Mouse (Mus musculus): Measurements from ENCODE around the gene Syt6.

Gene Syt6

GRCm38 (mm10) chr3:103575156-103575892 lies at the start of gene Syt6:
Syt6 (plus strand) TSS chr3:103575231.
- peak; percentile 64 to 66 for DNase-seq

GRCm38 (mm10) chr3:103526201-103526704 lies 48.8 kb upstream of the Syt6 start:
- no peak for DNase-seq

GRCm38 (mm10) chr3:103526864-103527263 lies 48.2 kb upstream of the Syt6 start:
- DNase-seq, result no peak

- peak; percentile 56 to 76 for DNase-seq
Measured at GRCm38 (mm10) chr3:103534036-103534435, 41.0 kb upstream of the Syt6 start.

- DNase-seq, result no peak
Measured at GRCm38 (mm10) chr3:103535207-103535606, 39.8 kb upstream of the Syt6 start.

GRCm38 (mm10) chr3:103539148-103539547 lies 35.9 kb upstream of the Syt6 start:
- peak; percentile 76 to 80 for DNase-seq

- no peak for DNase-seq
Measured at GRCm38 (mm10) chr3:103546166-103546565, 28.9 kb upstream of the Syt6 start.

GRCm38 (mm10) chr3:103546626-103547025 lies 28.4 kb upstream of the Syt6 start:
- DNase-seq, result no peak

- DNase-seq, result no peak
Measured at GRCm38 (mm10) chr3:103550236-103550635, 24.8 kb upstream of the Syt6 start.

- peak; percentile 36 to 48 for DNase-seq
Measured at GRCm38 (mm10) chr3:103567226-103567625, 7.8 kb upstream of the Syt6 start.

GRCm38 (mm10) chr3:103572526-103572925 lies 2.5 kb upstream of the Syt6 start:
- DNase-seq, result peak; percentile 43 to 54

GRCm38 (mm10) chr3:103573106-103573790 lies 1.8 kb upstream of the Syt6 start:
- peak; percentile 65 to 73 for DNase-seq

- DNase-seq, result peak; percentile 39 to 48
Measured at GRCm38 (mm10) chr3:103573791-103574166, 1.3 kb upstream of the Syt6 start.

GRCm38 (mm10) chr3:103574566-103575155 lies 370 bp upstream of the Syt6 start:
- peak in 1 of 2 experiments; percentile 53 for DNase-seq

- DNase-seq, result peak; percentile 62 to 69
Measured at GRCm38 (mm10) chr3:103575893-103576641, 1.0 kb downstream of the Syt6 start.

- DNase-seq, result peak; percentile 72 to 79
Measured at GRCm38 (mm10) chr3:103587136-103587535, 12.1 kb downstream of the Syt6 start.

- no peak for DNase-seq
Measured at GRCm38 (mm10) chr3:103587672-103588071, 12.6 kb downstream of the Syt6 start.

- no peak for DNase-seq
Measured at GRCm38 (mm10) chr3:103589636-103590035, 14.6 kb downstream of the Syt6 start.

- peak; percentile 55 to 65 for DNase-seq
Measured at GRCm38 (mm10) chr3:103592636-103593035, 17.6 kb downstream of the Syt6 start.

GRCm38 (mm10) chr3:103593631-103594030 lies 18.6 kb downstream of the Syt6 start:
- no peak for DNase-seq

- DNase-seq, result no peak
Measured at GRCm38 (mm10) chr3:103595271-103595810, 20.3 kb downstream of the Syt6 start.

- DNase-seq, result no peak
Measured at GRCm38 (mm10) chr3:103597586-103597985, 22.6 kb downstream of the Syt6 start.
